Mouse (Mus musculus) adrenal gland, adult 8-10 months (tissue): ENCODE data around the gene Dip2c. TPM values are rescaled to one million over a fixed set of nuclear protein-coding genes. Genes with fewer than 3 reads are reported as not detected.

Experiments
- DNase-seq: peaks from one replicate; pipeline ENCODE4 v3.0.0; 2022
- total RNA-seq, 4 experiments: library from RNA; stranded (reverse); gene quantifications; 2 replicates each; pipeline ENCODE4 v1.2.4; 2022

Dip2c gene
- total RNA-seq, 4 experiments from 2014 or later = 22.6 to 28.8 (median 26.6) TPM

GRCm38 (mm10) chr13:9333187-9333586 lies 56.9 kb downstream of the Dip2c start:
- DNase-seq = no peak

GRCm38 (mm10) chr13:9340293-9340692 lies 64.0 kb downstream of the Dip2c start:
- DNase-seq = no peak

GRCm38 (mm10) chr13:9342696-9343095 lies 66.4 kb downstream of the Dip2c start:
- no peak for DNase-seq

- no peak for DNase-seq
Observed at GRCm38 (mm10) chr13:9347448-9347847, 71.1 kb downstream of the Dip2c start.

- DNase-seq = no peak
Observed at GRCm38 (mm10) chr13:9350670-9351069, 74.3 kb downstream of the Dip2c start.

- no peak for DNase-seq
Observed at GRCm38 (mm10) chr13:9353890-9354289, 77.6 kb downstream of the Dip2c start.

- DNase-seq = no peak
Observed at GRCm38 (mm10) chr13:9355331-9355730, 79.0 kb downstream of the Dip2c start.

GRCm38 (mm10) chr13:9361457-9361856 lies 85.1 kb downstream of the Dip2c start:
- DNase-seq = no peak

GRCm38 (mm10) chr13:9371387-9371786 lies 95.1 kb downstream of the Dip2c start:
- no peak for DNase-seq

- DNase-seq = no peak
Observed at GRCm38 (mm10) chr13:9377130-9377529, 100.8 kb downstream of the Dip2c start.

- no peak for DNase-seq
Observed at GRCm38 (mm10) chr13:9380740-9381410, 104.5 kb downstream of the Dip2c start.

- no peak for DNase-seq
Observed at GRCm38 (mm10) chr13:9388017-9388416, 111.7 kb downstream of the Dip2c start.

GRCm38 (mm10) chr13:9389334-9389733 lies 113.0 kb downstream of the Dip2c start:
- no peak for DNase-seq

- DNase-seq = no peak
Observed at GRCm38 (mm10) chr13:9390204-9390804, 114.0 kb downstream of the Dip2c start.

GRCm38 (mm10) chr13:9393470-9393869 lies 117.1 kb downstream of the Dip2c start:
- DNase-seq = no peak

GRCm38 (mm10) chr13:9395286-9395685 lies 119.0 kb downstream of the Dip2c start:
- no peak for DNase-seq

GRCm38 (mm10) chr13:9398846-9399245 lies 122.5 kb downstream of the Dip2c start:
- no peak for DNase-seq

- DNase-seq = no peak
Observed at GRCm38 (mm10) chr13:9405399-9405798, 129.1 kb downstream of the Dip2c start.

GRCm38 (mm10) chr13:9408983-9409382 lies 132.7 kb downstream of the Dip2c start:
- no peak for DNase-seq

GRCm38 (mm10) chr13:9418441-9418840 lies 142.1 kb downstream of the Dip2c start:
- DNase-seq = no peak

GRCm38 (mm10) chr13:9419213-9419612 lies 142.9 kb downstream of the Dip2c start:
- DNase-seq = no peak

- no peak for DNase-seq
Observed at GRCm38 (mm10) chr13:9421949-9422348, 145.6 kb downstream of the Dip2c start.

- no peak for DNase-seq
Observed at GRCm38 (mm10) chr13:9422876-9423275, 146.5 kb downstream of the Dip2c start.

GRCm38 (mm10) chr13:9424434-9424833 lies 148.1 kb downstream of the Dip2c start:
- no peak for DNase-seq
